Mouse (Mus musculus) midbrain, embryonic 16.5 days (tissue): ENCODE measurements at regions not wholly inside any gene's neighbourhood (a gene's known extent, or its start where the extent isn't known, plus 50 kb on each side); places are given as distances from the start of the nearest gene placed in this dataset.
A peak's percentile ranks its signal among the peaks of the same experiment; 100 is the strongest.

Experiments used
- ATAC-seq: fragments of 200-750 bp; cut with Nextera tagmentation; 2 replicates; pipeline ENCODE4 v1.8.0; 2017; ENCODE audit warnings: moderate TSS enrichment
- H3K27ac ChIP-seq: fragments of 300-500 bp; sonication (generic); 2 replicates; pipeline ENCODE4 v1.5.1; 2014; ENCODE audit warnings: mild to moderate bottlenecking, low read length, mixed read lengths
- H3K27me3 ChIP-seq: fragments of 300-500 bp; sonication (generic); 2 replicates; pipeline ENCODE4 v1.6.1; 2014; ENCODE audit warnings: low read depth, low read length, mixed read lengths; ENCODE audit not compliant: control insufficient read depth, insufficient read depth
- H3K36me3 ChIP-seq: fragments of 300-500 bp; sonication (generic); 2 replicates; pipeline ENCODE4 v1.6.1; 2014; ENCODE audit warnings: mild to moderate bottlenecking, low read length, moderate library complexity, mixed read lengths; ENCODE audit not compliant: control insufficient read depth, insufficient read depth
- H3K4me1 ChIP-seq: fragments of 300-500 bp; sonication (generic); 2 replicates; pipeline ENCODE4 v1.6.1; 2014; ENCODE audit warnings: mild to moderate bottlenecking, low read length, mixed read lengths; ENCODE audit not compliant: control insufficient read depth, insufficient read depth
- H3K4me2 ChIP-seq: fragments of 300-500 bp; sonication (generic); 2 replicates; pipeline ENCODE4 v1.6.1; 2014; ENCODE audit warnings: mild to moderate bottlenecking, low read length, mixed read lengths
- H3K4me3 ChIP-seq: fragments of 300-500 bp; sonication (generic); 2 replicates; pipeline ENCODE4 v1.5.1; 2014; ENCODE audit warnings: low read depth, mild to moderate bottlenecking, low read length, moderate library complexity, mixed read lengths
- H3K9ac ChIP-seq: fragments of 300-500 bp; sonication (generic); 2 replicates; pipeline ENCODE4 v1.6.1; 2014; ENCODE audit warnings: low read depth, low read length, mixed read lengths
- H3K9me3 ChIP-seq: fragments of 300-500 bp; sonication (generic); replicated peaks from 2 replicates; pipeline ENCODE4 v1.6.1; 2014; ENCODE audit warnings: mild to moderate bottlenecking, low read length, mixed read lengths; ENCODE audit not compliant: control insufficient read depth, poor library complexity, severe bottlenecking
- WGBS: fragments of 180-500 bp; shearing (Covaris S2); extraction: QIAGEN DNeasy Blood & Tissue Kit; methylation state at CpG from one replicate; pipeline ENCODE4 v1.1.7; 2014; 5-methylcytosine and 5-hydroxymethylcytosine counted together

- Histone ChIP-seq H3K27me3 (no peaks in the 10 kb centered on the region), H3K36me3 (no peaks in the 10 kb centered on the region), H3K27ac (no peak overlapping the region), H3K4me1 (no peaks in the 10 kb centered on the region), H3K9ac (no peak overlapping the region), H3K4me3 (no peak overlapping the region), H3K9me3 (no peaks in the 10 kb centered on the region), H3K4me2 (no peak overlapping the region)
- no peak for ATAC-seq
- 62% methylated on average over 13 of the region's 13 CpGs for WGBS
These were observed 309.7 kb downstream of the Irx2 start for GRCm38 (mm10) chr13:72938156-72938874.

- 56% methylated on average over 7 of the region's 7 CpGs for WGBS
- Histone ChIP-seq H3K4me2 (no peak overlapping the region), H3K4me1 (no peaks in the 10 kb centered on the region), H3K36me3 (no peaks in the 10 kb centered on the region), H3K9me3 (no peaks in the 10 kb centered on the region), H3K4me3 (no peak overlapping the region), H3K27ac (no peak overlapping the region), H3K27me3 (no peaks in the 10 kb centered on the region), H3K9ac (no peak overlapping the region)
- no peak for ATAC-seq
These were observed 312.7 kb upstream of the Irx4 start for GRCm38 (mm10) chr13:72947374-72948165.

DNA sequence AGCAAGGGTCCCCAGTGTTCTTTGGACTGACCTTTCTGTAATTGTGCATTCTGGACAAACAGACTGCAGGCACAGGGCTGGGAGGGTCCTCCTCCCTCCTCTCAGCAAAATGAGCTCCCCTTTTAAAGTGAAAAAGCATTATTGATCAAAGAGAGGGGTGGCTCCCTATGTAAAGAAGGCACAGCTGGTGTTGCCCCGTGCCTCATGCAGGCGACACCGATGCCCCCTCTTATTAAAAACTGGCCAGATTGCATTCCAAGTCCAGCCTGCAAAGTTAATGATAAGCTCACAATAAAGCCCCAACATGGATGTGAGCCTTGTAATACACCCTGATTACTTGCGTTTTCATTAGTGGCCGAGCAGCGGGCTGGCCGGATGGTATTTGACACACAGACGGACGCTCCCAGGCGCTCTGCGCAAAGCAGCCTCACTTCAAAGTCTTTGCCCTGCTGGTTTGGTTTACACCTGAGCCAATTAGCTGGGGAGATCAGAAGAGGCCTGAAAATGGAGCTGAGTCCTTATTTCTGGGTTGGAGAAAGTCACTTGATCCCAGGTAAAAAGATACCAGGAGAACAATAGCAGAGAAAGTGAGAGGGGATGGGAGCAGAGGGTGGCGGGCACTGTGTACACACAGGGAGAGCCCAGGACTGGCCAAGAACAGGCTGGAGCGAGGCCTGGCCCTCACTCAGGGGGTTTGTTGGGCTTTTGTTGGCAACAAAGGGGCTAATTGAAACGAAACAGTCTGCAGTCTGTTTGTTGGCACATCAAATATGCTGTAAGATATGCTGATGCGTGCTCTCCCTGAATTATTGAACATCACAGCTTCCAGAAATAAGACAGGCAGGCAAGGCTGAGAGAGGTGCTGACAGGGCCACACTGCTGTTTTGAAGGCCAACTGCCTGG is 301.4 kb upstream of the Irx4 start:
- ATAC-seq, result peak; percentile 87
- no peak overlapping the region for H3K4me3 ChIP-seq
- peak overlapping the region; percentile 32; the same call in 1 of the 2 replicates for H3K9ac ChIP-seq
- 6% methylated on average over 15 of the region's 15 CpGs for WGBS
- H3K4me1 ChIP-seq, result peaks cover 15% of the 10 kb centered on the region
- no peaks in the 10 kb centered on the region for H3K9me3 ChIP-seq
- H3K4me2 ChIP-seq, result peak overlapping the region; percentile 15
- peak overlapping the region; percentile 35 for H3K27ac ChIP-seq
- no peaks in the 10 kb centered on the region for H3K27me3 ChIP-seq
- H3K36me3 ChIP-seq, result no peaks in the 10 kb centered on the region

GRCm38 (mm10) chr13:72961291-72961690 is 299.0 kb upstream of the Irx4 start:
- WGBS, result 90% methylated on average over 3 of the region's 3 CpGs

GRCm38 (mm10) chr13:72972165-72972564 is 288.1 kb upstream of the Irx4 start:
- no peaks in the 10 kb centered on the region for H3K9me3 ChIP-seq
- no peaks in the 10 kb centered on the region for H3K27me3 ChIP-seq
- no peak for ATAC-seq
- H3K4me2 ChIP-seq, result no peak overlapping the region
- H3K9ac ChIP-seq, result no peak overlapping the region
- WGBS, result 95% methylated on average over 4 of the region's 4 CpGs
- no peaks in the 10 kb centered on the region for H3K36me3 ChIP-seq
- no peaks in the 10 kb centered on the region for H3K4me1 ChIP-seq
- no peak overlapping the region for H3K4me3 ChIP-seq
- H3K27ac ChIP-seq, result no peak overlapping the region

More at GRCm38 (mm10) chr13:72961291-72961690, 299.0 kb upstream of the Irx4 start:
- Histone ChIP-seq H3K4me2 (no peak overlapping the region), H3K27me3 (no peaks in the 10 kb centered on the region), H3K4me3 (no peak overlapping the region), H3K36me3 (no peaks in the 10 kb centered on the region), H3K27ac (no peak overlapping the region), H3K9me3 (no peaks in the 10 kb centered on the region), H3K4me1 (peaks cover 15% of the 10 kb centered on the region), H3K9ac (no peak overlapping the region)
- no peak for ATAC-seq

DNA sequence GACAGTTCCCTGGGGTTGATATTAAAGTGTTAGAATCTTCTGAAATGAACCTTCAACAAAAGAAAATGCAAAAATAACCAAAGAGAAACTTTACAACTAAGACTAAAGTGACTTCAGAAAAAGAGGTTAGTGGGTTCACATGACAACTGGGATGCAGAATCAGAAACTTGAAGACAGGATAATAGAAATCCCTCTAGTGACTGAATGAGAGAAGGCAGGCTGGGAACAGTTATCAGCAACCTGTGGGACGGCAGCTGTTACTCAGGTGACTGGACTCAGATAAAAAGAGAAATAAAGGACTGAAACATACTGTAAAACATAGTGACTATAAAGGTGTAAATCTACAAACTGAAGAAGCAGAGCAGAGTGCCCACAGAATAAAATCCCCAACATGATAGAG is 287.4 kb upstream of the Irx4 start:
- ATAC-seq, result no peak
- H3K4me1 ChIP-seq, result no peaks in the 10 kb centered on the region
- no peak overlapping the region for H3K9ac ChIP-seq
- no peaks in the 10 kb centered on the region for H3K9me3 ChIP-seq
- H3K4me3 ChIP-seq, result no peak overlapping the region
- no peaks in the 10 kb centered on the region for H3K36me3 ChIP-seq
- 50% methylated on average over 1 of the region's 1 CpGs for WGBS
- no peak overlapping the region for H3K27ac ChIP-seq
- H3K27me3 ChIP-seq, result no peaks in the 10 kb centered on the region
- no peak overlapping the region for H3K4me2 ChIP-seq

DNA sequence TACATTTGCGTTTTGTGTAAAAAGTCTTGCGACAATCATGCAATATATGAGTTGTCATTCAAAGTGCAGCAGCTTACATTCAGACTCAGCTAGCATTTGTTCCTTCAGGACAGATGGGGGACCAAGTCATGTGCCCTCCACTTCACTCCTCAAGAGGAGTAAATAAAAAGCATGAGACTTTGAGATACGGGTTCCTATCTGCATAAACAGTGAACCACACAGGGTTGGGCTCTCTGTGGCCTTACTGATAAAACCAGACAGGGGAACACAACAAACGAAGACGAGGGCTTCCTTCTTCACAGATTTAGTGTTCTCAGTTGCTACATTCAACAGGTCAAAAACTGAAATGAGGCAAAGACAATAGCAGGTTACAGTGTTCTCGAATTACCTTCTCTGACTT is 283.1 kb upstream of the Irx4 start:
- H3K27me3 ChIP-seq, result no peaks in the 10 kb centered on the region
- H3K9me3 ChIP-seq, result no peaks in the 10 kb centered on the region
- H3K9ac ChIP-seq, result no peak overlapping the region
- ATAC-seq, result no peak
- 84% methylated on average over 6 of the region's 6 CpGs for WGBS
- H3K4me1 ChIP-seq, result no peaks in the 10 kb centered on the region
- no peaks in the 10 kb centered on the region for H3K36me3 ChIP-seq
- H3K27ac ChIP-seq, result no peak overlapping the region
- H3K4me3 ChIP-seq, result no peak overlapping the region
- no peak overlapping the region for H3K4me2 ChIP-seq

- ATAC-seq, result no peak
- Histone ChIP-seq H3K4me2 (no peak overlapping the region), H3K27ac (no peak overlapping the region), H3K4me1 (no peaks in the 10 kb centered on the region), H3K27me3 (no peaks in the 10 kb centered on the region), H3K9ac (no peak overlapping the region), H3K4me3 (no peak overlapping the region), H3K36me3 (no peaks in the 10 kb centered on the region), H3K9me3 (no peaks in the 10 kb centered on the region)
- 85% methylated on average over 3 of the region's 3 CpGs for WGBS
These were observed 282.3 kb upstream of the Irx4 start for GRCm38 (mm10) chr13:72977971-72978370.
